Mouse (Mus musculus) cerebellum, adult 2 months (tissue): ENCODE measurements at regions not wholly inside any gene's neighbourhood (a gene's known extent, or its start where the extent isn't known, plus 50 kb on each side); places are given as distances from the start of the nearest gene placed in this dataset.

Experiments
- CTCF ChIP-seq: fragments of 200-500 bp; IDR thresholded peaks from 2 replicates; pipeline ENCODE4 v1.5.1; 2011; ENCODE audit warnings: low read depth, mild to moderate bottlenecking, control low read depth, low read length, moderate library complexity, borderline replicate concordance; ENCODE audit not compliant: insufficient read depth
- POLR2A ChIP-seq: fragments of 200-500 bp; IDR thresholded peaks from 2 replicates; pipeline ENCODE4 v1.6.1; 2011; ENCODE audit warnings: low read length, control low read depth, borderline replicate concordance; ENCODE audit not compliant: insufficient read depth

GRCm38 (mm10) chr2:16929974-16930373 lies 573.9 kb downstream of the Plxdc2 start:
- no peak for TF ChIP-seq CTCF
- no peak for TF ChIP-seq POLR2A
